Mouse (Mus musculus): ENCODE measurements around the gene Orm1. TPM values are rescaled to one million over a fixed set of nuclear protein-coding genes. Genes with fewer than 3 reads are reported as not detected.

The Orm1 gene
- polyA plus RNA-seq (2014; fragmentation: Illumina TruSeq; extraction: RNeasy Lipid Tissue Mini Kit (QIAGEN cat#74804); ENCODE audit: low read depth, low replicate concordance), result 3.8 TPM

GRCm38 (mm10) chr4:63344295-63344694 is at the start of gene Orm1:
Gene Orm1 (plus strand): TSS chr4:63344560.

GRCm38 (mm10) chr4:63355877-63356665 is 11.7 kb downstream of the Orm1 start, which contains the start of gene Orm3:
Gene Orm3 (plus strand): TSS chr4:63356162.

GRCm38 (mm10) chr4:63362150-63362549 is 17.8 kb downstream of the Orm1 start, which contains the start of gene Orm2:
Gene Orm2 (plus strand): TSS chr4:63362449.

Other genes with a start within 250 kb of the Orm1 start
- gene Ambp, start 189.8 kb upstream of the Orm1 start, polyA plus RNA-seq (2014; fragmentation: Illumina TruSeq; extraction: RNeasy Lipid Tissue Mini Kit (QIAGEN cat#74804); ENCODE audit: low read depth, low replicate concordance), result 1.8 TPM
- gene Kif12, start 172.4 kb upstream of the Orm1 start, polyA plus RNA-seq (2014; fragmentation: Illumina TruSeq; extraction: RNeasy Lipid Tissue Mini Kit (QIAGEN cat#74804); ENCODE audit: low read depth, low replicate concordance), result not detected
- 4.4 TPM for gene Col27a1, start 130.6 kb upstream of the Orm1 start, polyA plus RNA-seq (2014; fragmentation: Illumina TruSeq; extraction: RNeasy Lipid Tissue Mini Kit (QIAGEN cat#74804); ENCODE audit: low read depth, low replicate concordance)
- not detected for gene Orm3, start 11.6 kb downstream of the Orm1 start, polyA plus RNA-seq (2014; fragmentation: Illumina TruSeq; extraction: RNeasy Lipid Tissue Mini Kit (QIAGEN cat#74804); ENCODE audit: low read depth, low replicate concordance)
- not detected for gene Orm2, start 17.9 kb downstream of the Orm1 start, polyA plus RNA-seq (2014; fragmentation: Illumina TruSeq; extraction: RNeasy Lipid Tissue Mini Kit (QIAGEN cat#74804); ENCODE audit: low read depth, low replicate concordance)
- gene Akna, start 58.8 kb downstream of the Orm1 start, polyA plus RNA-seq (2014; fragmentation: Illumina TruSeq; extraction: RNeasy Lipid Tissue Mini Kit (QIAGEN cat#74804); ENCODE audit: low read depth, low replicate concordance), result 2.4 TPM
- 37.5 TPM for gene Whrn, start 151.4 kb downstream of the Orm1 start, polyA plus RNA-seq (2014; fragmentation: Illumina TruSeq; extraction: RNeasy Lipid Tissue Mini Kit (QIAGEN cat#74804); ENCODE audit: low read depth, low replicate concordance)
- gene Atp6v1g1, start 200.2 kb downstream of the Orm1 start, polyA plus RNA-seq (2014; fragmentation: Illumina TruSeq; extraction: RNeasy Lipid Tissue Mini Kit (QIAGEN cat#74804); ENCODE audit: low read depth, low replicate concordance), result 177 TPM
- gene Tmem268, start 214.2 kb downstream of the Orm1 start, polyA plus RNA-seq (2014; fragmentation: Illumina TruSeq; extraction: RNeasy Lipid Tissue Mini Kit (QIAGEN cat#74804); ENCODE audit: low read depth, low replicate concordance), result 15.5 TPM